Mouse (Mus musculus): ENCODE data around the gene Creb5. TPM values are rescaled to one million over a fixed set of nuclear protein-coding genes. Genes with fewer than 3 reads are reported as not detected.

Creb5 gene
- polyA plus RNA-seq, 1 experiment from 2014 or later: 1.1 TPM

- DNase-seq (ENCODE audit: low spot score): no peak
Measured at GRCm38 (mm10) chr6:53537530-53537929, 250.5 kb downstream of the Creb5 start.

- DNase-seq (ENCODE audit: low spot score): no peak
Measured at GRCm38 (mm10) chr6:53541798-53542197, 254.7 kb downstream of the Creb5 start.

- DNase-seq (ENCODE audit: low spot score): no peak
Measured at GRCm38 (mm10) chr6:53545483-53545900, 258.4 kb downstream of the Creb5 start.

GRCm38 (mm10) chr6:53545989-53546388, 258.9 kb downstream of the Creb5 start:
- no peak for DNase-seq (ENCODE audit: low spot score)

- DNase-seq (ENCODE audit: low spot score): no peak
Measured at GRCm38 (mm10) chr6:53548236-53548635, 261.2 kb downstream of the Creb5 start.

- DNase-seq (ENCODE audit: low spot score): peak; percentile 6
Measured at GRCm38 (mm10) chr6:53549409-53549808, 262.3 kb downstream of the Creb5 start.

- DNase-seq (ENCODE audit: low spot score): no peak
Measured at GRCm38 (mm10) chr6:53556050-53556449, 269.0 kb downstream of the Creb5 start.

- DNase-seq (ENCODE audit: low spot score): no peak
Measured at GRCm38 (mm10) chr6:53560928-53561327, 273.9 kb downstream of the Creb5 start.

GRCm38 (mm10) chr6:53562586-53562985, 275.5 kb downstream of the Creb5 start:
- DNase-seq (ENCODE audit: low spot score): no peak

GRCm38 (mm10) chr6:53563546-53564185, 276.6 kb downstream of the Creb5 start:
- no peak for DNase-seq (ENCODE audit: low spot score)

- no peak for DNase-seq (ENCODE audit: low spot score)
Measured at GRCm38 (mm10) chr6:53569436-53569835, 282.4 kb downstream of the Creb5 start.

GRCm38 (mm10) chr6:53570906-53571305, 283.8 kb downstream of the Creb5 start:
- no peak for DNase-seq (ENCODE audit: low spot score)

GRCm38 (mm10) chr6:53571571-53572122, 284.6 kb downstream of the Creb5 start:
- DNase-seq (ENCODE audit: low spot score): no peak

- no peak for DNase-seq (ENCODE audit: low spot score)
Measured at GRCm38 (mm10) chr6:53572456-53572855, 285.4 kb downstream of the Creb5 start.

- DNase-seq (ENCODE audit: low spot score): no peak
Measured at GRCm38 (mm10) chr6:53572979-53573710, 286.1 kb downstream of the Creb5 start.

GRCm38 (mm10) chr6:53573711-53574065, 286.6 kb downstream of the Creb5 start:
- DNase-seq (ENCODE audit: low spot score): no peak

GRCm38 (mm10) chr6:53574097-53574496, 287.0 kb downstream of the Creb5 start:
- no peak for DNase-seq (ENCODE audit: low spot score)

- DNase-seq (ENCODE audit: low spot score): no peak
Measured at GRCm38 (mm10) chr6:53575191-53575590, 288.1 kb downstream of the Creb5 start.

- DNase-seq (ENCODE audit: low spot score): no peak
Measured at GRCm38 (mm10) chr6:53575836-53576235, 288.8 kb downstream of the Creb5 start.

GRCm38 (mm10) chr6:53576841-53577240, 289.8 kb downstream of the Creb5 start:
- DNase-seq (ENCODE audit: low spot score): no peak

- DNase-seq (ENCODE audit: low spot score): no peak
Measured at GRCm38 (mm10) chr6:53577776-53578175, 290.7 kb downstream of the Creb5 start.

- DNase-seq (ENCODE audit: low spot score): no peak
Measured at GRCm38 (mm10) chr6:53580346-53580745, 293.3 kb downstream of the Creb5 start.
